Mouse (Mus musculus): ENCODE data around the gene Dnmt3a. TPM values are rescaled to one million over a fixed set of nuclear protein-coding genes. Genes with fewer than 3 reads are reported as not detected.

Dnmt3a gene
- total and polyA plus RNA-seq, 3 experiments: 15.9 to 34.4 TPM; not detected in 1

DNA sequence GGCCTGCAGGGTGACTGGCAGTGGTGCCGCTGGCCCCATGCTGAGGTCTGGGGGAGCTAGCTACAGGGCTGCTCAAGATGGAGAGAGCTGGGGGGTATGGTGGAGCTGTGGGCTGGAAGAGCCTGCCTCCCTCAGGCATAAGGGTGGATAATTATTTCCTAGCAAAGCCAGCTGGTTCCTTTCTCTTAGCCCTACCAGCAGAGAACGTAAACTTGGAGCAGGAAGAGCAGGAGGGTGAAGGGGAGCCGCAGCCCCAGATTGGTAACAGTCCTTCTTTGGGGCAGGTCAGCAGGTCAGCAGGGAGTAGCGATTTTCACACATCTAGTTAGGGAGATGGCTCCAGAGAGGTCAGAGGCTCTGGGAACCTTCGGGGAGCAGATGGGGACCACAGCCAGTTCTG lies 44.4 kb downstream of the Dnmt3a start:
- peaks cover 0 to 7% of the 10 kb centered on the region in 2 experiments; a peak in 2 of 4 replicates for H3K36me3 ChIP-seq (ENCODE audit: control insufficient read depth in 1 of 2, insufficient read depth in 2 of 2, low read length in 2 of 2)
- no peaks in the 10 kb centered on the region for H3K27me3 ChIP-seq (ENCODE audit: control insufficient read depth in 1 of 2, insufficient read depth in 2 of 2, low read length in 2 of 2)
- no peaks in the 10 kb centered on the region for H3K9me3 ChIP-seq (replicated peaks; ENCODE audit: insufficient read depth, low read length)
- H3K9ac ChIP-seq (ENCODE audit: control insufficient read depth, low read depth, low read length, poor library complexity, severe bottlenecking): no peak overlapping the region
- H3K27ac ChIP-seq (ENCODE audit: control insufficient read depth, low read depth, low read length): no peak overlapping the region
- DNase-seq (ENCODE audit: low read depth, low spot score): no peak
- H3K4me3 ChIP-seq (ENCODE audit: control insufficient read depth in 1 of 2, insufficient read depth in 1 of 2, low read depth in 2 of 2, low read length in 2 of 2): no peak overlapping the region
- TF ChIP-seq ZMIZ1 (IDR thresholded peaks at IDR 0.05; ENCODE audit: low read depth, low read length) (no peak), ZNF384 (IDR thresholded peaks at IDR 0.05; ENCODE audit: low read depth, low read length) (no peak), RAD21 (IDR thresholded peaks at IDR 0.05; ENCODE audit: low read depth, low read length) (no peak), UBTF (IDR thresholded peaks at IDR 0.05; ENCODE audit: borderline replicate concordance, insufficient read depth, low read depth, low read length) (no peak), E2F4 (IDR thresholded peaks at IDR 0.05; ENCODE audit: borderline replicate concordance, low read depth, low read length) (no peak), HCFC1 (IDR thresholded peaks at IDR 0.05; ENCODE audit: low read depth, low read length) (no peak)
- peaks cover 7 to 8% of the 10 kb centered on the region in 2 experiments for H3K4me1 ChIP-seq (ENCODE audit: control insufficient read depth in 1 of 2, insufficient read depth in 2 of 2, low read length in 2 of 2)
- no peaks in the 10 kb centered on the region for H3K79me2 ChIP-seq (ENCODE audit: control insufficient read depth, insufficient read depth, low read length, poor library complexity)

GRCm38 (mm10) chr12:3850731-3851130 lies 44.9 kb downstream of the Dnmt3a start:
- Histone ChIP-seq H3K27me3 (ENCODE audit: control insufficient read depth in 1 of 2, insufficient read depth in 2 of 2, low read length in 2 of 2) (no peaks in the 10 kb centered on the region), H3K4me1 (ENCODE audit: control insufficient read depth in 1 of 2, insufficient read depth in 2 of 2, low read length in 2 of 2) (peaks cover 10 to 14% of the 10 kb centered on the region in 2 experiments), H3K79me2 (ENCODE audit: control insufficient read depth, insufficient read depth, low read length, poor library complexity) (no peaks in the 10 kb centered on the region), H3K4me3 (ENCODE audit: control insufficient read depth in 1 of 2, insufficient read depth in 1 of 2, low read depth in 2 of 2, low read length in 2 of 2) (no peak overlapping the region), H3K9ac (ENCODE audit: control insufficient read depth, low read depth, low read length, poor library complexity, severe bottlenecking) (no peak overlapping the region), H3K36me3 (ENCODE audit: control insufficient read depth in 1 of 2, insufficient read depth in 2 of 2, low read length in 2 of 2) (peaks cover 0 to 12% of the 10 kb centered on the region in 2 experiments; a peak in 2 of 4 replicates), H3K27ac (ENCODE audit: control insufficient read depth, low read depth, low read length) (no peak overlapping the region), H3K9me3 (replicated peaks; ENCODE audit: insufficient read depth, low read length) (no peaks in the 10 kb centered on the region)
- DNase-seq (ENCODE audit: low read depth, low spot score): no peak
- TF ChIP-seq RCOR1 (IDR thresholded peaks at IDR 0.05; ENCODE audit: low read depth, low read length) (no peak), UBTF (IDR thresholded peaks at IDR 0.05; ENCODE audit: borderline replicate concordance, insufficient read depth, low read depth, low read length) (no peak), EP300 (IDR thresholded peaks at IDR 0.05; ENCODE audit: low read depth in 1 of 2, low read length in 2 of 2) (no peak), MAX (IDR thresholded peaks at IDR 0.05; ENCODE audit: low read length) (no peak), GABPA (IDR thresholded peaks at IDR 0.05; ENCODE audit: low read depth, low read length) (no peak), TCF12 (IDR thresholded peaks at IDR 0.05; ENCODE audit: low read depth, low read length) (no peak), MEF2A (IDR thresholded peaks at IDR 0.05; ENCODE audit: extremely low read depth, insufficient replicate concordance, low read depth, low read length, poor library complexity, severe bottlenecking) (no peak), ZC3H11A (IDR thresholded peaks at IDR 0.05; ENCODE audit: low read depth, low read length) (no peak), POLR2A (IDR thresholded peaks at IDR 0.05; ENCODE audit: control insufficient read depth in 1 of 2, insufficient read depth in 1 of 2, low read depth in 1 of 2, low read length in 2 of 2, poor library complexity in 1 of 2) (no peak), MYC (IDR thresholded peaks at IDR 0.05; ENCODE audit: low read depth, low read length) (no peak), ZNF384 (IDR thresholded peaks at IDR 0.05; ENCODE audit: low read depth, low read length) (no peak)

Measured in MEL (cell line).